Mouse (Mus musculus) ES-Bruce4 (cell line): ENCODE data around the gene Gm813.

Experiments
- EP300 ChIP-seq: IDR thresholded peaks from 2 replicates; pipeline ENCODE4 v1.6.1; 2011; ENCODE audit warnings: low read depth, low read length; ENCODE audit not compliant: insufficient read depth
- POLR2A ChIP-seq: IDR thresholded peaks from one replicate; pipeline ENCODE4 v1.8.1; 2011; ENCODE audit warnings: low read length; ENCODE audit not compliant: insufficient read depth

GRCm38 (mm10) chr16:58573949-58574722 lies 42.6 kb downstream of the Gm813 start:
- TF ChIP-seq POLR2A = no peak
- TF ChIP-seq EP300 = no peak
